In genomic region chr1:19220564-19220963, GRCm38 (mm10) we compare ENCODE assay signal across 26 mouse cellular contexts. TPM values are rescaled to one million over a fixed set of nuclear protein-coding genes. Genes with fewer than 3 reads are reported as not detected.
DNase-seq lines count a peak whose midpoint lies in the region; ATAC-seq and TF ChIP-seq lines count a peak whose summit lies in the region.
"Had no signal": no experiment of that assay in that cellular context is flagged by ENCODE, and none has a peak within 500 bp of the region (broad histone marks: within the 10 kb centered on the region; RNA-seq: fewer than 3 reads in every experiment).

No protein-coding gene starts in this region.

- TF ChIP-seq CTCF in kidney, adult 2 months (conservative IDR thresholded peaks at IDR 0.05; ENCODE audit: insufficient read depth, insufficient read length, low read depth, low read length): no peak

- DNase-seq in embryo, embryonic 10.5 days (ENCODE audit: low spot score): peak; percentile 36
- DNase-seq in embryo, embryonic 10 days (ENCODE audit: low spot score): no peak
- peak; percentile 1 for DNase-seq in kidney, adult 2 months
- DNase-seq in kidney, postnatal 4 days: no peak
- peak; percentile 12 for DNase-seq in neural tube, embryonic 11.5 days (ENCODE audit: low spot score)
- DNase-seq: adrenal gland, postnatal 10 days; cerebellum, adult 9-11 months; gastrocnemius, postnatal 25 days; heart, adult 18-20 months; heart, postnatal 14 days; kidney, postnatal 36 days; lung, postnatal 36 days; thymus, adult 18-20 months; thymus, postnatal 36 days had no signal

- peak overlapping the region; percentile 42 for H3K4me2 ChIP-seq in embryonic facial prominence, embryonic 13.5 days
- no peak overlapping the region for H3K4me2 ChIP-seq in neural tube, embryonic 11.5 days (ENCODE audit: low read depth)
- H3K4me2 ChIP-seq: forebrain, embryonic 12.5 days; heart, embryonic 13.5 days; kidney, embryonic 15.5 days; limb, embryonic 15.5 days; lung, embryonic 15.5 days had no signal

- no peak for ATAC-seq in embryonic facial prominence, embryonic 13.5 days (ENCODE audit: insufficient number of reproducible peaks, insufficient read depth, low FRiP score, low TSS enrichment, low read depth)
- ATAC-seq in neural tube, embryonic 11.5 days (ENCODE audit: insufficient read depth, low FRiP score, low TSS enrichment): no peak
- ATAC-seq in CD4-positive, CD25-positive, alpha-beta regulatory T cell, adult 4 months: no peak
- ATAC-seq: hindbrain, postnatal 0 days; intestine, postnatal 0 days had no signal

- 13% methylated on average over 1 of the region's 1 CpGs for WGBS in kidney, adult 2 months
- 24% methylated on average over 1 of the region's 1 CpGs for WGBS in embryonic facial prominence, embryonic 13.5 days
- WGBS in neural tube, embryonic 11.5 days: 0% methylated on average over 1 of the region's 1 CpGs

- no peaks in the 10 kb centered on the region for H3K9me3 ChIP-seq in embryonic facial prominence, embryonic 13.5 days
- no peaks in the 10 kb centered on the region for H3K9me3 ChIP-seq in neural tube, embryonic 11.5 days (ENCODE audit: control insufficient read depth, low read length)
- H3K9me3 ChIP-seq: forebrain, embryonic 12.5 days; heart, embryonic 13.5 days; kidney, embryonic 15.5 days; limb, embryonic 15.5 days; lung, embryonic 15.5 days; megakaryocyte, embryonic 14.5 days had no signal

- TF ChIP-seq POLR2A in kidney, adult 2 months (IDR thresholded peaks at IDR 0.05; ENCODE audit: low read depth, low read length): no peak

- H3K9ac ChIP-seq in embryonic facial prominence, embryonic 13.5 days: no peak overlapping the region
- no peak overlapping the region for H3K9ac ChIP-seq in neural tube, embryonic 11.5 days (ENCODE audit: low read length)
- H3K9ac ChIP-seq: forebrain, embryonic 12.5 days; heart, embryonic 13.5 days; kidney, embryonic 15.5 days; limb, embryonic 15.5 days; liver, embryonic 14.5 days; lung, embryonic 15.5 days had no signal

- no peak overlapping the region for H3K27ac ChIP-seq in kidney, adult 2 months (ENCODE audit: insufficient read depth, low read depth, low read length)
- H3K27ac ChIP-seq in embryonic facial prominence, embryonic 13.5 days: peak overlapping the region; percentile 12; the same call in 1 of the 2 replicates
- no peak overlapping the region for H3K27ac ChIP-seq in neural tube, embryonic 11.5 days (ENCODE audit: low read depth, low read length)
- H3K27ac ChIP-seq: forebrain, embryonic 12.5 days; heart, embryonic 13.5 days; hindbrain, postnatal 0 days; kidney, embryonic 15.5 days; limb, embryonic 15.5 days; liver, embryonic 14.5 days; lung, embryonic 15.5 days had no signal

- no peaks in the 10 kb centered on the region for H3K4me1 ChIP-seq in kidney, adult 2 months (ENCODE audit: control insufficient read depth, insufficient read depth, low read length)
- peaks cover 4% of the 10 kb centered on the region for H3K4me1 ChIP-seq in embryonic facial prominence, embryonic 13.5 days
- H3K4me1 ChIP-seq in neural tube, embryonic 11.5 days (ENCODE audit: control insufficient read depth, insufficient read depth, low read length): no peaks in the 10 kb centered on the region
- H3K4me1 ChIP-seq: forebrain, embryonic 12.5 days; heart, embryonic 13.5 days; kidney, embryonic 15.5 days; limb, embryonic 15.5 days; lung, embryonic 15.5 days; megakaryocyte, embryonic 14.5 days had no signal

- 0 out of 2 replicates have a peak, but pooled peaks cover 1% of the 10 kb centered on the region for H3K27me3 ChIP-seq in kidney, adult 2 months (replicated peaks; ENCODE audit: control insufficient read depth, insufficient read depth, low read length)
- peaks cover 87% of the 10 kb centered on the region for H3K27me3 ChIP-seq in embryonic facial prominence, embryonic 13.5 days
- H3K27me3 ChIP-seq in neural tube, embryonic 11.5 days (ENCODE audit: control insufficient read depth, insufficient read depth, low read length): peaks cover 94% of the 10 kb centered on the region

- H3K4me3 ChIP-seq in kidney, adult 2 months (ENCODE audit: insufficient read depth, low read depth, low read length): no peak overlapping the region
- H3K4me3 ChIP-seq in embryonic facial prominence, embryonic 13.5 days: no peak overlapping the region
- no peak overlapping the region for H3K4me3 ChIP-seq in neural tube, embryonic 11.5 days (ENCODE audit: low read depth, low read length)
- H3K4me3 ChIP-seq: forebrain, embryonic 12.5 days; heart, embryonic 13.5 days; kidney, embryonic 15.5 days; limb, embryonic 15.5 days; lung, embryonic 15.5 days; megakaryocyte, embryonic 14.5 days had no signal

- H3K36me3 ChIP-seq in kidney, adult 2 months (ENCODE audit: control insufficient read depth, insufficient read depth, low read length): no peaks in the 10 kb centered on the region; the same call in 1 of the 2 replicates
- H3K36me3 ChIP-seq in embryonic facial prominence, embryonic 13.5 days: no peaks in the 10 kb centered on the region
- H3K36me3 ChIP-seq in neural tube, embryonic 11.5 days (ENCODE audit: control insufficient read depth, insufficient read depth, low read length): no peaks in the 10 kb centered on the region
- H3K36me3 ChIP-seq: forebrain, embryonic 12.5 days; heart, embryonic 13.5 days; kidney, embryonic 15.5 days; limb, embryonic 15.5 days; lung, embryonic 15.5 days had no signal

RNA-seq across cellular contexts. Expression of gene Tfap2b, which starts 11.8 kb away (rescaled TPM):
- 36.0 and 44.2 TPM in 2 replicates for polyA plus RNA-seq in kidney, adult 2 months (2012; rRNA removed)
- polyA plus RNA-seq in embryonic facial prominence, embryonic 13.5 days (2015; fragmentation: Nextera tagmentation; extraction: Ambion mirVana): 93.6 and 106 TPM in 2 replicates
- 43.5 and 48.6 TPM in 2 replicates for polyA plus RNA-seq in neural tube, embryonic 11.5 days (2014; fragmentation: Nextera tagmentation; extraction: Ambion mirVana)
- polyA plus RNA-seq in CD4-positive, CD25-positive, alpha-beta regulatory T cell, adult 4 months (2017; shearing (Covaris generic)): under 1 TPM in 1 of 2 experiments, not detected in 1; 0.10 TPM
- polyA plus RNA-seq: intestine, postnatal 0 days; small intestine, adult 2 months had no signal

Comparison
In these comparisons a context has a peak if more than half of its experiments do, and no peak if none do; other contexts are left out.
1. DNase-seq: peak in embryo, embryonic 10.5 days (single experiment), kidney, adult 2 months (single experiment) and neural tube, embryonic 11.5 days (single experiment); none in embryo, embryonic 10 days (single experiment) and kidney, postnatal 4 days (0 of 2).
2. RNA of gene Tfap2b, which starts 11.8 kb away (polyA plus RNA-seq): 93.6 to 106 TPM in embryonic facial prominence, embryonic 13.5 days, 43.5 to 48.6 TPM in neural tube, embryonic 11.5 days and 36.0 to 44.2 TPM in kidney, adult 2 months; 0.10 TPM in CD4-positive, CD25-positive, alpha-beta regulatory T cell, adult 4 months; every median in the first group is over 10 times any median in the second.